Mouse (Mus musculus): Measurements from ENCODE around the gene Ccdc24. TPM values are rescaled to one million over a fixed set of nuclear protein-coding genes. Genes with fewer than 3 reads are reported as not detected.
A peak's percentile ranks its signal among the peaks of the same experiment; 100 is the strongest.

Gene Ccdc24
- polyA plus RNA-seq, 1 experiment from 2014 or later: 1.8 TPM

GRCm38 (mm10) chr4:117873615-117874014 is 1.3 kb upstream of the Ccdc24 start:
- no peak overlapping the region for H3K4me2 ChIP-seq (replicated peaks)
- H3K9ac ChIP-seq: no peak overlapping the region
- no peak overlapping the region for H3K4me3 ChIP-seq
- no peak for ATAC-seq (ENCODE audit: insufficient number of reproducible peaks, insufficient read depth, low FRiP score, low TSS enrichment)
- H3K36me3 ChIP-seq: peaks cover 41% of the 10 kb centered on the region
- H3K27ac ChIP-seq: no peak overlapping the region
- WGBS: 90% methylated on average over 9 of the region's 9 CpGs
- peaks cover 14% of the 10 kb centered on the region for H3K4me1 ChIP-seq
- no peaks in the 10 kb centered on the region for H3K9me3 ChIP-seq
- H3K27me3 ChIP-seq: no peaks in the 10 kb centered on the region

DNA sequence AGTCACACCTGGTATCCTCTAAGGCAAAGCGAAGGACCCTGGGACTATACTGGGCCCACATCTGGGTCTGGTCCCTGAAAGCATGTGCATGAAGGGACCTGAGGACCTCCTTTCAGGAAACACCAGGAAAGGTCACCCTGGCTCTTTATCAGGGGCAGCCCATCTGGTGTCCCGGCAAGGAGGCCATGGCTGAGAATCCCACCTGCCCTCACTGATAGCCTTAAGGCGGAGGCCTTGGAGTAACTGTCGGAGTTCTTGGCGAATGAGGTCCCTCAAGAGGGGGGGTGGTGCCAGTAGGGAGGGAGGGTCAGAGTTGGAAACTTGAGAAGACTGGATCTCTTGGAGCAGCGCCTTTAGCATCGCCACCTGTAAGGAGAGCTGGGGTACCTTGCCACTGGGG is 570 bp downstream of the Ccdc24 start:
- Histone ChIP-seq H3K9ac (no peak overlapping the region), H3K27me3 (no peaks in the 10 kb centered on the region; the same call in 1 of the 2 replicates), H3K9me3 (no peaks in the 10 kb centered on the region), H3K4me2 (replicated peaks) (no peak overlapping the region), H3K4me1 (peaks cover 18% of the 10 kb centered on the region), H3K4me3 (no peak overlapping the region), H3K27ac (no peak overlapping the region), H3K36me3 (peaks cover 27% of the 10 kb centered on the region)
- no peak for ATAC-seq (ENCODE audit: insufficient number of reproducible peaks, insufficient read depth, low FRiP score, low TSS enrichment)
- WGBS: 50% methylated on average over 7 of the region's 7 CpGs

GRCm38 (mm10) chr4:117870437-117870836 is 1.9 kb downstream of the Ccdc24 start:
- H3K9ac ChIP-seq: no peak overlapping the region
- no peak for ATAC-seq (ENCODE audit: insufficient number of reproducible peaks, insufficient read depth, low FRiP score, low TSS enrichment)
- no peak overlapping the region for H3K4me2 ChIP-seq (replicated peaks)
- no peaks in the 10 kb centered on the region for H3K9me3 ChIP-seq
- H3K27ac ChIP-seq: no peak overlapping the region
- H3K4me3 ChIP-seq: no peak overlapping the region
- peaks cover 22% of the 10 kb centered on the region for H3K36me3 ChIP-seq
- no peaks in the 10 kb centered on the region; the same call in 1 of the 2 replicates for H3K27me3 ChIP-seq
- WGBS: 67% methylated on average over 1 of the region's 1 CpGs
- peaks cover 27% of the 10 kb centered on the region for H3K4me1 ChIP-seq

- H3K36me3 ChIP-seq: peaks cover 15% of the 10 kb centered on the region
- H3K4me2 ChIP-seq (replicated peaks): no peak overlapping the region
- peaks cover 27% of the 10 kb centered on the region for H3K4me1 ChIP-seq
- H3K4me3 ChIP-seq: no peak overlapping the region
- H3K27me3 ChIP-seq: no peaks in the 10 kb centered on the region; the same call in 1 of the 2 replicates
- no peaks in the 10 kb centered on the region for H3K9me3 ChIP-seq
- no peak for ATAC-seq (ENCODE audit: insufficient number of reproducible peaks, insufficient read depth, low FRiP score, low TSS enrichment)
- no peak overlapping the region for H3K9ac ChIP-seq
- WGBS: 65% methylated on average over 9 of the region's 9 CpGs
- H3K27ac ChIP-seq: no peak overlapping the region
Measured at GRCm38 (mm10) chr4:117869317-117869716, 3.0 kb downstream of the Ccdc24 start.

DNA sequence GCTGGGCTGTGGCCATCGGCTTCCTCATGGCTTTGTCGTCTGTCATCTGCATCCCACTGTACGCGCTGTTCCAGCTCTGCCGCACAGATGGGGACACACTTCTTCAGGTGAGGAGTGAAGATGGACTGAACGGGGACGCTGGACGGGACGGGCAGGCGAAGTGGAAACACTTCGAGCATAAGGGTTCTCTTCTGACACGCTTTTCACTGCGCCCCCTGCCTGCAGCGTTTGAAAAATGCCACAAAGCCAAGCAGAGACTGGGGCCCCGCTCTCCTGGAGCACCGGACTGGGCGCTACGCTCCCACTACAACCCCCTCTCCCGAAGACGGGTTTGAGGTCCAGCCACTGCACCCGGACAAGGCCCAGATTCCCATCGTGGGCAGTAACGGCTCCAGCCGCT is 4.5 kb downstream of the Ccdc24 start:
- no peak overlapping the region for H3K27ac ChIP-seq
- H3K4me3 ChIP-seq: no peak overlapping the region
- no peak overlapping the region for H3K9ac ChIP-seq
- H3K4me2 ChIP-seq (replicated peaks): no peak overlapping the region
- WGBS: 14% methylated on average over 24 of the region's 24 CpGs
- H3K36me3 ChIP-seq: peaks cover 3% of the 10 kb centered on the region; the same call in 1 of the 2 replicates
- peaks cover 27% of the 10 kb centered on the region for H3K4me1 ChIP-seq
- ATAC-seq (ENCODE audit: insufficient number of reproducible peaks, insufficient read depth, low FRiP score, low TSS enrichment): no peak
- no peaks in the 10 kb centered on the region; the same call in 1 of the 2 replicates for H3K27me3 ChIP-seq
- H3K9me3 ChIP-seq: no peaks in the 10 kb centered on the region

GRCm38 (mm10) chr4:117867000-117867399 is 5.4 kb downstream of the Ccdc24 start:
- Histone ChIP-seq H3K9me3 (no peaks in the 10 kb centered on the region), H3K9ac (no peak overlapping the region), H3K4me1 (peaks cover 19% of the 10 kb centered on the region), H3K27ac (no peak overlapping the region), H3K27me3 (no peaks in the 10 kb centered on the region; the same call in 1 of the 2 replicates), H3K4me3 (no peak overlapping the region), H3K4me2 (replicated peaks) (no peak overlapping the region), H3K36me3 (peaks cover 3% of the 10 kb centered on the region; the same call in 1 of the 2 replicates)
- WGBS: 78% methylated on average over 6 of the region's 6 CpGs
- no peak for ATAC-seq (ENCODE audit: insufficient number of reproducible peaks, insufficient read depth, low FRiP score, low TSS enrichment)

DNA sequence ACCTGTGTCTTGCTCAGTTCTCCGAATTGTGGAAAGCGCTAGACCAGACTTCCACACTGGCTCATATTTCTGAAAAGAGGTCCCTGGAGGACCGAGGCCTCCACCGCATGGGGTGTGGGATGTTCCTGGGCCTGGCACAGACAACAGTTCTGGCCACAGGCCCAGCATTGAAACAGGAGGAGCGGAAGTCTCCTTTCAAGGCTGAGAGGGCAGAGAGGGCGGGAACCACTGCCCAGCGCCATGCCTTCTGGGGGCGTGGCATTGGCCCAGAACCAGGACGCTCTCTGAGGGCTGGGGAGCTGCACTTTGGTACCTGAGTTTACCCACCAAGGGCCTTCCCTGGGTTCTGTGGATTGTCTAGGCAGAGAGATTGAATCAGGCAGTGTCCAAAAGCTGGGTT is 6.3 kb downstream of the Ccdc24 start:
- 54% methylated on average over 9 of the region's 9 CpGs for WGBS
- Histone ChIP-seq H3K27ac (0 out of 2 replicates have a peak overlapping the region, but pooled peaks have one; percentile 30), H3K9me3 (no peaks in the 10 kb centered on the region), H3K4me3 (no peak overlapping the region), H3K4me1 (peaks cover 19% of the 10 kb centered on the region), H3K4me2 (replicated peaks) (no peak overlapping the region), H3K36me3 (peaks cover 3% of the 10 kb centered on the region; the same call in 1 of the 2 replicates), H3K9ac (0 out of 2 replicates have a peak overlapping the region, but pooled peaks have one; percentile 15), H3K27me3 (no peaks in the 10 kb centered on the region; the same call in 1 of the 2 replicates)
- no peak for ATAC-seq (ENCODE audit: insufficient number of reproducible peaks, insufficient read depth, low FRiP score, low TSS enrichment)

GRCm38 (mm10) chr4:117862823-117863222 is 9.5 kb downstream of the Ccdc24 start:
- no peak overlapping the region for H3K4me2 ChIP-seq (replicated peaks)
- no peak overlapping the region for H3K4me3 ChIP-seq
- H3K9me3 ChIP-seq: no peaks in the 10 kb centered on the region
- no peak for ATAC-seq (ENCODE audit: insufficient number of reproducible peaks, insufficient read depth, low FRiP score, low TSS enrichment)
- H3K27me3 ChIP-seq: no peaks in the 10 kb centered on the region
- peaks cover 3% of the 10 kb centered on the region; the same call in 1 of the 2 replicates for H3K36me3 ChIP-seq
- H3K27ac ChIP-seq: no peak overlapping the region
- H3K9ac ChIP-seq: no peak overlapping the region
- 35% methylated on average over 4 of the region's 4 CpGs for WGBS
- peaks cover 17% of the 10 kb centered on the region for H3K4me1 ChIP-seq

DNA sequence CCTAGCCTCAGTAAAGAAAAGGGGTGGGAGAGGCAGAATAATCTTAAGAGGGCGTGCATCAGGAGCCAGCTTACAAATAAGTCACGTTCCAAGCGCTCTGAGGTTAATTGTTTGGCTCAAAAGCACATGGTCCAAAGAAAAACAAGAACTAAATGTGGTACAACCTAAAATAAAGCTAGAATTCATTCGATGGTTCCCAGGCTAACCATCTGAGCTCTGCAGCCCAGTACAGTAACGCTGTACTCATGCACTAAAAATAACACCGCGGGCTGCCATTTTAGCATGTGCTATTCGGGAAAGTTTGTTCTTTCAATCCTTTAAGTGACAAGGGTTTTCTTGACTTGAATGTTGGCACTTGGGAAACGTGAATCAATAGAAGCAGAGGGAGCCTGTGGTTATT is 11.8 kb downstream of the Ccdc24 start:
- no peaks in the 10 kb centered on the region for H3K27me3 ChIP-seq
- H3K4me3 ChIP-seq: no peak overlapping the region
- H3K36me3 ChIP-seq: peaks cover 12% of the 10 kb centered on the region
- no peaks in the 10 kb centered on the region for H3K9me3 ChIP-seq
- no peak for ATAC-seq (ENCODE audit: insufficient number of reproducible peaks, insufficient read depth, low FRiP score, low TSS enrichment)
- H3K27ac ChIP-seq: no peak overlapping the region
- no peak overlapping the region for H3K4me2 ChIP-seq (replicated peaks)
- peaks cover 4% of the 10 kb centered on the region; the same call in 1 of the 2 replicates for H3K4me1 ChIP-seq
- H3K9ac ChIP-seq: no peak overlapping the region
- 81% methylated on average over 9 of the region's 9 CpGs for WGBS

GRCm38 (mm10) chr4:117858794-117859193 is 13.6 kb downstream of the Ccdc24 start:
- Histone ChIP-seq H3K4me1 (0 out of 2 replicates have a peak, but pooled peaks cover 4% of the 10 kb centered on the region), H3K9ac (no peak overlapping the region), H3K4me2 (replicated peaks) (no peak overlapping the region), H3K36me3 (peaks cover 10% of the 10 kb centered on the region), H3K27me3 (no peaks in the 10 kb centered on the region), H3K9me3 (no peaks in the 10 kb centered on the region), H3K4me3 (no peak overlapping the region), H3K27ac (no peak overlapping the region)
- 74% methylated on average over 3 of the region's 3 CpGs for WGBS
- no peak for ATAC-seq (ENCODE audit: insufficient number of reproducible peaks, insufficient read depth, low FRiP score, low TSS enrichment)

GRCm38 (mm10) chr4:117855146-117855545 is 17.2 kb downstream of the Ccdc24 start:
- no peaks in the 10 kb centered on the region for H3K4me1 ChIP-seq
- no peak for ATAC-seq (ENCODE audit: insufficient number of reproducible peaks, insufficient read depth, low FRiP score, low TSS enrichment)
- no peak overlapping the region for H3K27ac ChIP-seq
- H3K9ac ChIP-seq: no peak overlapping the region
- H3K9me3 ChIP-seq: no peaks in the 10 kb centered on the region
- no peaks in the 10 kb centered on the region for H3K27me3 ChIP-seq
- peaks cover 10% of the 10 kb centered on the region; the same call in 1 of the 2 replicates for H3K36me3 ChIP-seq
- WGBS: 55% methylated on average over 9 of the region's 9 CpGs
- no peak overlapping the region for H3K4me2 ChIP-seq (replicated peaks)
- H3K4me3 ChIP-seq: no peak overlapping the region

GRCm38 (mm10) chr4:117852152-117852868 is 20.0 kb downstream of the Ccdc24 start:
- Histone ChIP-seq H3K4me1 (no peaks in the 10 kb centered on the region), H3K27ac (no peak overlapping the region), H3K9ac (no peak overlapping the region), H3K4me2 (replicated peaks) (no peak overlapping the region), H3K36me3 (peaks cover 8% of the 10 kb centered on the region; the same call in 1 of the 2 replicates), H3K9me3 (no peaks in the 10 kb centered on the region), H3K27me3 (no peaks in the 10 kb centered on the region), H3K4me3 (no peak overlapping the region)
- 82% methylated on average over 10 of the region's 10 CpGs for WGBS
- no peak for ATAC-seq (ENCODE audit: insufficient number of reproducible peaks, insufficient read depth, low FRiP score, low TSS enrichment)

Measured in embryonic facial prominence, embryonic 12.5 days (tissue).